Mouse (Mus musculus) midbrain, embryonic 10.5 days (tissue): ENCODE measurements at regions not wholly inside any gene's neighbourhood (a gene's known extent, or its start where the extent isn't known, plus 50 kb on each side); places are given as distances from the start of the nearest gene placed in this dataset.

Experiments used
- DNase-seq: peaks from one replicate; pipeline ENCODE4 v3.0.0-alpha.2; 2017; ENCODE audit warnings: low spot score
- H3K27ac ChIP-seq: fragments of 300-500 bp; sonication (generic); replicated peaks from 2 replicates; pipeline ENCODE4 v1.5.1; 2016; ENCODE audit warnings: mild to moderate bottlenecking
- H3K27me3 ChIP-seq: fragments of 300-500 bp; sonication (generic); 2 replicates; pipeline ENCODE4 v1.6.1; 2016; ENCODE audit warnings: low read depth, mild to moderate bottlenecking; ENCODE audit not compliant: poor library complexity, severe bottlenecking
- H3K36me3 ChIP-seq: fragments of 300-500 bp; sonication (generic); 2 replicates; pipeline ENCODE4 v1.6.1; 2016; ENCODE audit warnings: mild to moderate bottlenecking, moderate library complexity
- H3K4me1 ChIP-seq: fragments of 300-500 bp; sonication (generic); 2 replicates; pipeline ENCODE4 v1.6.1; 2016
- H3K4me3 ChIP-seq: fragments of 300-500 bp; sonication (generic); 2 replicates; pipeline ENCODE4 v1.5.1; 2016; ENCODE audit warnings: mild to moderate bottlenecking, moderate library complexity
- H3K9me3 ChIP-seq: fragments of 300-500 bp; sonication (generic); replicated peaks from 2 replicates; pipeline ENCODE4 v1.6.1; 2016; ENCODE audit warnings: mild to moderate bottlenecking
- WGBS: fragments of 180-500 bp; shearing (Covaris S2); methylation state at CpG from one replicate; pipeline ENCODE4 v1.1.7; 2016; 5-methylcytosine and 5-hydroxymethylcytosine counted together

GRCm38 (mm10) chr12:39952854-39953253 is 85.0 kb downstream of the Arl4a start:
- Histone ChIP-seq H3K9me3 (no peaks in the 10 kb centered on the region), H3K27me3 (no peaks in the 10 kb centered on the region), H3K36me3 (no peaks in the 10 kb centered on the region), H3K27ac (no peak overlapping the region), H3K4me3 (no peak overlapping the region), H3K4me1 (peaks cover 13% of the 10 kb centered on the region)
- DNase-seq = no peak
- 77% methylated on average over 4 of the region's 4 CpGs for WGBS

GRCm38 (mm10) chr12:39951911-39952310 is 85.9 kb downstream of the Arl4a start:
- H3K9me3 ChIP-seq = no peaks in the 10 kb centered on the region
- no peak for DNase-seq
- WGBS = 89% methylated on average over 6 of the region's 6 CpGs
- H3K27ac ChIP-seq = no peak overlapping the region
- no peaks in the 10 kb centered on the region for H3K27me3 ChIP-seq
- H3K4me1 ChIP-seq = peaks cover 11% of the 10 kb centered on the region
- H3K36me3 ChIP-seq = no peaks in the 10 kb centered on the region
- H3K4me3 ChIP-seq = no peak overlapping the region

GRCm38 (mm10) chr12:39950270-39950801 is 87.5 kb downstream of the Arl4a start:
- no peaks in the 10 kb centered on the region for H3K36me3 ChIP-seq
- no peak for DNase-seq
- H3K27me3 ChIP-seq = no peaks in the 10 kb centered on the region
- no peak overlapping the region for H3K4me3 ChIP-seq
- 86% methylated on average over 7 of the region's 7 CpGs for WGBS
- no peak overlapping the region for H3K27ac ChIP-seq
- no peaks in the 10 kb centered on the region for H3K4me1 ChIP-seq
- H3K9me3 ChIP-seq = no peaks in the 10 kb centered on the region

- H3K9me3 ChIP-seq = no peaks in the 10 kb centered on the region
- H3K27ac ChIP-seq = no peak overlapping the region
- no peaks in the 10 kb centered on the region for H3K4me1 ChIP-seq
- 83% methylated on average over 5 of the region's 5 CpGs for WGBS
- no peaks in the 10 kb centered on the region for H3K36me3 ChIP-seq
- H3K27me3 ChIP-seq = no peaks in the 10 kb centered on the region
- no peak overlapping the region for H3K4me3 ChIP-seq
- no peak for DNase-seq
These were observed 94.9 kb downstream of the Arl4a start for GRCm38 (mm10) chr12:39942910-39943309.

GRCm38 (mm10) chr12:39941162-39941561 is 96.7 kb downstream of the Arl4a start:
- Histone ChIP-seq H3K27ac (no peak overlapping the region), H3K4me1 (peaks cover 4% of the 10 kb centered on the region), H3K9me3 (no peaks in the 10 kb centered on the region), H3K36me3 (no peaks in the 10 kb centered on the region), H3K4me3 (no peak overlapping the region), H3K27me3 (no peaks in the 10 kb centered on the region)
- DNase-seq = no peak
- 97% methylated on average over 1 of the region's 1 CpGs for WGBS

- Histone ChIP-seq H3K27ac (no peak overlapping the region), H3K36me3 (no peaks in the 10 kb centered on the region), H3K4me1 (peaks cover 6% of the 10 kb centered on the region), H3K4me3 (no peak overlapping the region), H3K9me3 (no peaks in the 10 kb centered on the region), H3K27me3 (no peaks in the 10 kb centered on the region)
- no peak for DNase-seq
These were observed 98.8 kb downstream of the Arl4a start for GRCm38 (mm10) chr12:39939017-39939416.

- H3K27ac ChIP-seq = no peak overlapping the region
- no peak overlapping the region for H3K4me3 ChIP-seq
- 95% methylated on average over 2 of the region's 2 CpGs for WGBS
- no peaks in the 10 kb centered on the region for H3K9me3 ChIP-seq
- no peak for DNase-seq
- H3K4me1 ChIP-seq = peaks cover 6% of the 10 kb centered on the region
- no peaks in the 10 kb centered on the region for H3K36me3 ChIP-seq
- H3K27me3 ChIP-seq = no peaks in the 10 kb centered on the region
These were observed 99.6 kb downstream of the Arl4a start for GRCm38 (mm10) chr12:39938211-39938610.

- H3K27me3 ChIP-seq = no peaks in the 10 kb centered on the region
- H3K36me3 ChIP-seq = no peaks in the 10 kb centered on the region
- H3K4me3 ChIP-seq = no peak overlapping the region
- H3K27ac ChIP-seq = 0 out of 2 replicates have a peak overlapping the region, but pooled peaks have one; percentile 33
- no peaks in the 10 kb centered on the region for H3K9me3 ChIP-seq
- 34% methylated on average over 11 of the region's 11 CpGs for WGBS
- DNase-seq = no peak
- H3K4me1 ChIP-seq = peaks cover 6% of the 10 kb centered on the region
These were observed 101.5 kb downstream of the Arl4a start for GRCm38 (mm10) chr12:39936331-39936730.

- H3K27ac ChIP-seq = no peak overlapping the region
- WGBS = 91% methylated on average over 12 of the region's 12 CpGs
- no peaks in the 10 kb centered on the region for H3K9me3 ChIP-seq
- H3K27me3 ChIP-seq = no peaks in the 10 kb centered on the region
- H3K4me3 ChIP-seq = no peak overlapping the region
- no peaks in the 10 kb centered on the region for H3K36me3 ChIP-seq
- peaks cover 6% of the 10 kb centered on the region for H3K4me1 ChIP-seq
- no peak for DNase-seq
These were observed 102.0 kb downstream of the Arl4a start for GRCm38 (mm10) chr12:39935775-39936174.

GRCm38 (mm10) chr12:39934877-39935276 is 102.9 kb downstream of the Arl4a start:
- Histone ChIP-seq H3K27ac (no peak overlapping the region), H3K9me3 (no peaks in the 10 kb centered on the region)
- WGBS = 87% methylated on average over 4 of the region's 4 CpGs

GRCm38 (mm10) chr12:39931251-39931650 is 106.6 kb downstream of the Arl4a start:
- WGBS = 83% methylated on average over 1 of the region's 1 CpGs
- no peaks in the 10 kb centered on the region for H3K27me3 ChIP-seq
- H3K36me3 ChIP-seq = no peaks in the 10 kb centered on the region
- H3K4me1 ChIP-seq = peaks cover 3% of the 10 kb centered on the region
- no peak overlapping the region for H3K27ac ChIP-seq
- no peak overlapping the region for H3K4me3 ChIP-seq
- no peaks in the 10 kb centered on the region for H3K9me3 ChIP-seq
- no peak for DNase-seq

More at GRCm38 (mm10) chr12:39934877-39935276, 102.9 kb downstream of the Arl4a start:
- Histone ChIP-seq H3K27me3 (no peaks in the 10 kb centered on the region), H3K36me3 (no peaks in the 10 kb centered on the region), H3K4me3 (no peak overlapping the region), H3K4me1 (peaks cover 6% of the 10 kb centered on the region)
- no peak for DNase-seq

GRCm38 (mm10) chr12:39927902-39928301 is 109.9 kb downstream of the Arl4a start:
- Histone ChIP-seq H3K4me1 (no peaks in the 10 kb centered on the region), H3K27ac (no peak overlapping the region), H3K9me3 (no peaks in the 10 kb centered on the region), H3K36me3 (no peaks in the 10 kb centered on the region), H3K27me3 (no peaks in the 10 kb centered on the region), H3K4me3 (no peak overlapping the region)
- no peak for DNase-seq

- no peaks in the 10 kb centered on the region for H3K27me3 ChIP-seq
- no peak overlapping the region for H3K4me3 ChIP-seq
- no peaks in the 10 kb centered on the region for H3K36me3 ChIP-seq
- H3K4me1 ChIP-seq = peaks cover 1% of the 10 kb centered on the region
- no peaks in the 10 kb centered on the region for H3K9me3 ChIP-seq
- H3K27ac ChIP-seq = no peak overlapping the region
- no peak for DNase-seq
- 86% methylated on average over 8 of the region's 8 CpGs for WGBS
These were observed 110.8 kb downstream of the Arl4a start for GRCm38 (mm10) chr12:39927014-39927413.

GRCm38 (mm10) chr12:39921481-39921880 is 116.3 kb downstream of the Arl4a start:
- 85% methylated on average over 3 of the region's 3 CpGs for WGBS
- H3K27me3 ChIP-seq = no peaks in the 10 kb centered on the region
- H3K36me3 ChIP-seq = no peaks in the 10 kb centered on the region
- H3K4me1 ChIP-seq = peaks cover 26% of the 10 kb centered on the region
- H3K4me3 ChIP-seq = no peak overlapping the region
- no peak overlapping the region for H3K27ac ChIP-seq
- no peak for DNase-seq
- no peaks in the 10 kb centered on the region for H3K9me3 ChIP-seq
